Mouse (Mus musculus): ENCODE measurements around the gene Gm16253. TPM values are rescaled to one million over a fixed set of nuclear protein-coding genes. Genes with fewer than 3 reads are reported as not detected.

Gm16253 gene
- polyA plus RNA-seq, 1 experiment from 2014 or later = 1.5 TPM

GRCm38 (mm10) chr3:96554251-96554650 lies 22.5 kb upstream of the Gm16253 start:
- Histone ChIP-seq H3K4me3 (ENCODE audit: low read depth, low read length) (no peak overlapping the region), H3K9me3 (replicated peaks; ENCODE audit: control insufficient read depth, low read length) (no peaks in the 10 kb centered on the region), H3K4me1 (ENCODE audit: control insufficient read depth, insufficient read depth, low read length) (peaks cover 14% of the 10 kb centered on the region), H3K27me3 (ENCODE audit: control insufficient read depth, insufficient read depth, low read length) (no peaks in the 10 kb centered on the region), H3K9ac (ENCODE audit: low read depth, low read length) (no peak overlapping the region), H3K27ac (ENCODE audit: low read depth, low read length) (no peak overlapping the region), H3K36me3 (ENCODE audit: control insufficient read depth, insufficient read depth, low read length) (no peaks in the 10 kb centered on the region), H3K4me2 (no peak overlapping the region)
- WGBS (ENCODE audit: insufficient replicate concordance) = 78% methylated on average over 6 of the region's 6 CpGs
- ATAC-seq (replicated peaks; ENCODE audit: insufficient number of reproducible peaks, low FRiP score, low TSS enrichment) = no peak

- 0 out of 2 replicates have a peak, but pooled peaks cover 6% of the 10 kb centered on the region for H3K36me3 ChIP-seq (ENCODE audit: control insufficient read depth, insufficient read depth, low read length)
- H3K4me2 ChIP-seq = no peak overlapping the region; the same call in 1 of the 2 replicates
- H3K9me3 ChIP-seq (replicated peaks; ENCODE audit: control insufficient read depth, low read length) = no peaks in the 10 kb centered on the region
- no peak overlapping the region for H3K4me3 ChIP-seq (ENCODE audit: low read depth, low read length)
- peak overlapping the region; percentile 73 for H3K27ac ChIP-seq (ENCODE audit: low read depth, low read length)
- 55% methylated on average over 12 of the region's 12 CpGs for WGBS (ENCODE audit: insufficient replicate concordance)
- H3K4me1 ChIP-seq (ENCODE audit: control insufficient read depth, insufficient read depth, low read length) = peaks cover 21% of the 10 kb centered on the region
- H3K27me3 ChIP-seq (ENCODE audit: control insufficient read depth, insufficient read depth, low read length) = no peaks in the 10 kb centered on the region
- ATAC-seq (replicated peaks; ENCODE audit: insufficient number of reproducible peaks, low FRiP score, low TSS enrichment) = no peak
- 0 out of 2 replicates have a peak overlapping the region, but pooled peaks have one; percentile 39 for H3K9ac ChIP-seq (ENCODE audit: low read depth, low read length)
These were observed 21.7 kb upstream of the Gm16253 start for GRCm38 (mm10) chr3:96555041-96555596.

GRCm38 (mm10) chr3:96555999-96556614 lies 20.7 kb upstream of the Gm16253 start:
- Histone ChIP-seq H3K27ac (ENCODE audit: low read depth, low read length) (peak overlapping the region; percentile 73), H3K27me3 (ENCODE audit: control insufficient read depth, insufficient read depth, low read length) (no peaks in the 10 kb centered on the region), H3K36me3 (ENCODE audit: control insufficient read depth, insufficient read depth, low read length) (peaks cover 15% of the 10 kb centered on the region), H3K4me2 (peak overlapping the region; percentile 90), H3K4me1 (ENCODE audit: control insufficient read depth, insufficient read depth, low read length) (peaks cover 31% of the 10 kb centered on the region), H3K4me3 (ENCODE audit: low read depth, low read length) (peak overlapping the region; percentile 70), H3K9ac (ENCODE audit: low read depth, low read length) (peak overlapping the region; percentile 86; the same call in 1 of the 2 replicates), H3K9me3 (replicated peaks; ENCODE audit: control insufficient read depth, low read length) (no peaks in the 10 kb centered on the region)
- WGBS (ENCODE audit: insufficient replicate concordance) = 75% methylated on average over 15 of the region's 15 CpGs
- no peak for ATAC-seq (replicated peaks; ENCODE audit: insufficient number of reproducible peaks, low FRiP score, low TSS enrichment)

- peaks cover 18% of the 10 kb centered on the region for H3K36me3 ChIP-seq (ENCODE audit: control insufficient read depth, insufficient read depth, low read length)
- H3K4me1 ChIP-seq (ENCODE audit: control insufficient read depth, insufficient read depth, low read length) = peaks cover 31% of the 10 kb centered on the region
- 3% methylated on average over 22 of the region's 22 CpGs for WGBS (ENCODE audit: insufficient replicate concordance)
- peak overlapping the region; percentile 70 for H3K4me3 ChIP-seq (ENCODE audit: low read depth, low read length)
- peak overlapping the region; percentile 94 for H3K27ac ChIP-seq (ENCODE audit: low read depth, low read length)
- peak overlapping the region; percentile 90 for H3K4me2 ChIP-seq
- H3K27me3 ChIP-seq (ENCODE audit: control insufficient read depth, insufficient read depth, low read length) = no peaks in the 10 kb centered on the region
- peak overlapping the region; percentile 86 for H3K9ac ChIP-seq (ENCODE audit: low read depth, low read length)
- no peaks in the 10 kb centered on the region for H3K9me3 ChIP-seq (replicated peaks; ENCODE audit: control insufficient read depth, low read length)
- no peak for ATAC-seq (replicated peaks; ENCODE audit: insufficient number of reproducible peaks, low FRiP score, low TSS enrichment)
These were observed 19.8 kb upstream of the Gm16253 start for GRCm38 (mm10) chr3:96556651-96557635.

GRCm38 (mm10) chr3:96557694-96558093 lies 19.1 kb upstream of the Gm16253 start, which contains the start of gene Txnip:
Txnip (plus strand) TSS chr3:96557957.
- under 1% methylated on average over 25 of the region's 26 CpGs for WGBS (ENCODE audit: insufficient replicate concordance)
- H3K4me1 ChIP-seq (ENCODE audit: control insufficient read depth, insufficient read depth, low read length) = peaks cover 31% of the 10 kb centered on the region
- H3K9ac ChIP-seq (ENCODE audit: low read depth, low read length) = peak within 1 kb of the TSS; percentile 86
- H3K4me3 ChIP-seq (ENCODE audit: low read depth, low read length) = peak within 1 kb of the TSS; percentile 70
- no peaks in the 10 kb centered on the region for H3K9me3 ChIP-seq (replicated peaks; ENCODE audit: control insufficient read depth, low read length)
- peak within 1 kb of the TSS; percentile 94 for H3K27ac ChIP-seq (ENCODE audit: low read depth, low read length)
- H3K36me3 ChIP-seq (ENCODE audit: control insufficient read depth, insufficient read depth, low read length) = peaks cover 18% of the 10 kb centered on the region
- ATAC-seq (replicated peaks; ENCODE audit: insufficient number of reproducible peaks, low FRiP score, low TSS enrichment) = peak; percentile 99
- H3K4me2 ChIP-seq = peak within 1 kb of the TSS; percentile 90
- H3K27me3 ChIP-seq (ENCODE audit: control insufficient read depth, insufficient read depth, low read length) = no peaks in the 10 kb centered on the region

- H3K4me1 ChIP-seq (ENCODE audit: control insufficient read depth, insufficient read depth, low read length) = peaks cover 31% of the 10 kb centered on the region
- H3K27ac ChIP-seq (ENCODE audit: low read depth, low read length) = peak overlapping the region; percentile 94
- no peak for ATAC-seq (replicated peaks; ENCODE audit: insufficient number of reproducible peaks, low FRiP score, low TSS enrichment)
- no peaks in the 10 kb centered on the region for H3K9me3 ChIP-seq (replicated peaks; ENCODE audit: control insufficient read depth, low read length)
- peak overlapping the region; percentile 70 for H3K4me3 ChIP-seq (ENCODE audit: low read depth, low read length)
- 1% methylated on average over 17 of the region's 17 CpGs for WGBS (ENCODE audit: insufficient replicate concordance)
- peak overlapping the region; percentile 86 for H3K9ac ChIP-seq (ENCODE audit: low read depth, low read length)
- peaks cover 18% of the 10 kb centered on the region for H3K36me3 ChIP-seq (ENCODE audit: control insufficient read depth, insufficient read depth, low read length)
- H3K27me3 ChIP-seq (ENCODE audit: control insufficient read depth, insufficient read depth, low read length) = no peaks in the 10 kb centered on the region
- H3K4me2 ChIP-seq = peak overlapping the region; percentile 90
These were observed 18.6 kb upstream of the Gm16253 start for GRCm38 (mm10) chr3:96558159-96558558.

- Histone ChIP-seq H3K9me3 (replicated peaks; ENCODE audit: control insufficient read depth, low read length) (no peaks in the 10 kb centered on the region), H3K36me3 (ENCODE audit: control insufficient read depth, insufficient read depth, low read length) (peaks cover 18% of the 10 kb centered on the region), H3K4me2 (peak overlapping the region; percentile 90), H3K27me3 (ENCODE audit: control insufficient read depth, insufficient read depth, low read length) (no peaks in the 10 kb centered on the region), H3K4me3 (ENCODE audit: low read depth, low read length) (peak overlapping the region; percentile 70), H3K27ac (ENCODE audit: low read depth, low read length) (peak overlapping the region; percentile 94), H3K4me1 (ENCODE audit: control insufficient read depth, insufficient read depth, low read length) (peaks cover 31% of the 10 kb centered on the region), H3K9ac (ENCODE audit: low read depth, low read length) (peak overlapping the region; percentile 86)
- WGBS (ENCODE audit: insufficient replicate concordance) = 31% methylated on average over 10 of the region's 10 CpGs
- no peak for ATAC-seq (replicated peaks; ENCODE audit: insufficient number of reproducible peaks, low FRiP score, low TSS enrichment)
These were observed 18.1 kb upstream of the Gm16253 start for GRCm38 (mm10) chr3:96558668-96559196.

GRCm38 (mm10) chr3:96559398-96559910 lies 17.3 kb upstream of the Gm16253 start:
- H3K9me3 ChIP-seq (replicated peaks; ENCODE audit: control insufficient read depth, low read length) = no peaks in the 10 kb centered on the region
- ATAC-seq (replicated peaks; ENCODE audit: insufficient number of reproducible peaks, low FRiP score, low TSS enrichment) = no peak
- H3K4me3 ChIP-seq (ENCODE audit: low read depth, low read length) = peak overlapping the region; percentile 70
- H3K4me1 ChIP-seq (ENCODE audit: control insufficient read depth, insufficient read depth, low read length) = peaks cover 36% of the 10 kb centered on the region
- peak overlapping the region; percentile 86 for H3K9ac ChIP-seq (ENCODE audit: low read depth, low read length)
- peaks cover 18% of the 10 kb centered on the region for H3K36me3 ChIP-seq (ENCODE audit: control insufficient read depth, insufficient read depth, low read length)
- 50% methylated on average over 12 of the region's 12 CpGs for WGBS (ENCODE audit: insufficient replicate concordance)
- peak overlapping the region; percentile 94 for H3K27ac ChIP-seq (ENCODE audit: low read depth, low read length)
- peak overlapping the region; percentile 90 for H3K4me2 ChIP-seq
- no peaks in the 10 kb centered on the region for H3K27me3 ChIP-seq (ENCODE audit: control insufficient read depth, insufficient read depth, low read length)
